Mouse (Mus musculus) MEL (cell line): ENCODE measurements at regions not wholly inside any gene's neighbourhood (a gene's known extent, or its start where the extent isn't known, plus 50 kb on each side); places are given as distances from the start of the nearest gene placed in this dataset.

Source experiments
- DNase-seq: peaks from one replicate; pipeline ENCODE4 v3.0.0; 2011; ENCODE audit warnings: low read depth, low spot score
- H3K27ac ChIP-seq: 2 replicates; pipeline ENCODE4 v1.5.1; 2012; ENCODE audit warnings: low read depth, mild to moderate bottlenecking, control low read depth, low read length, moderate library complexity; ENCODE audit not compliant: control insufficient read depth
- H3K27me3 ChIP-seq, 2 experiments: fragments of 150-350 bp in 1 of 2; sonication (generic) in 1 of 2; 2 replicates each; pipeline ENCODE4 v1.6.1; 2012; ENCODE audit warnings: low read length in 2 of 2, mild to moderate bottlenecking in 2 of 2, improper control_type of control experiment in 1 of 2, moderate library complexity in 1 of 2; ENCODE audit not compliant: insufficient read depth in 2 of 2, control insufficient read depth in 1 of 2
- H3K36me3 ChIP-seq, 2 experiments: 2 replicates each; pipeline ENCODE4 v1.6.1; 2012 to 2014; ENCODE audit warnings: low read length in 2 of 2, improper control_type of control experiment in 1 of 2, inconsistent platforms in 1 of 2, mild to moderate bottlenecking in 1 of 2; ENCODE audit not compliant: insufficient read depth in 2 of 2, control insufficient read depth in 1 of 2
- H3K4me1 ChIP-seq, 2 experiments: fragments of 150-350 bp in 1 of 2; sonication (generic) in 1 of 2; 2 replicates each; pipeline ENCODE4 v1.6.1; 2012; ENCODE audit warnings: low read length in 2 of 2, improper control_type of control experiment in 1 of 2, mild to moderate bottlenecking in 1 of 2; ENCODE audit not compliant: insufficient read depth in 2 of 2, control insufficient read depth in 1 of 2
- H3K4me3 ChIP-seq, 2 experiments: fragments of 150-350 bp in 1 of 2; sonication (generic) in 1 of 2; 2 replicates each; pipeline ENCODE4 v1.5.1; 2012; ENCODE audit warnings: low read depth in 2 of 2, low read length in 2 of 2, mild to moderate bottlenecking in 2 of 2, moderate library complexity in 2 of 2, control low read depth in 1 of 2, improper control_type of control experiment in 1 of 2; ENCODE audit not compliant: control insufficient read depth in 1 of 2, insufficient read depth in 1 of 2
- H3K79me2 ChIP-seq: 2 replicates; pipeline ENCODE4 v1.6.1; 2012; ENCODE audit warnings: mild to moderate bottlenecking, low read length, moderate library complexity; ENCODE audit not compliant: control insufficient read depth, poor library complexity, insufficient read depth
- H3K9ac ChIP-seq: 2 replicates; pipeline ENCODE4 v1.6.1; 2012; ENCODE audit warnings: low read depth, mild to moderate bottlenecking, control low read depth, low read length, moderate library complexity; ENCODE audit not compliant: control insufficient read depth, poor library complexity, severe bottlenecking
- H3K9me3 ChIP-seq: fragments of 150-350 bp; sonication (generic); replicated peaks from 2 replicates; pipeline ENCODE4 v1.6.1; 2012; ENCODE audit warnings: mild to moderate bottlenecking, low read length, improper control_type of control experiment, moderate library complexity; ENCODE audit not compliant: insufficient read depth
- BHLHE40 ChIP-seq: IDR thresholded peaks from 2 replicates; pipeline ENCODE4 v1.6.1; 2012; ENCODE audit warnings: low read depth, mild to moderate bottlenecking, inconsistent platforms, low read length, improper control_type of control experiment, borderline replicate concordance
- CHD1 ChIP-seq: IDR thresholded peaks from 2 replicates; pipeline ENCODE4 v1.6.1; 2012; ENCODE audit warnings: low read depth, mild to moderate bottlenecking, inconsistent platforms, low read length, improper control_type of control experiment
- CHD2 ChIP-seq: IDR thresholded peaks from 2 replicates; pipeline ENCODE4 v1.6.1; 2011; ENCODE audit warnings: low read length, improper control_type of control experiment
- CTCF ChIP-seq, 3 experiments: IDR thresholded peaks in 2 of 3; conservative IDR thresholded peaks in 1 of 3; 2 replicates each; pipeline ENCODE4 v1.5.1; 2011 to 2012; ENCODE audit warnings: low read length in 3 of 3, low read depth in 2 of 3, mild to moderate bottlenecking in 2 of 3, improper control_type of control experiment in 1 of 3, inconsistent platforms in 1 of 3, mixed read lengths in 1 of 3, moderate library complexity in 1 of 3; ENCODE audit not compliant: control insufficient read depth in 1 of 3, insufficient read depth in 1 of 3, poor library complexity in 1 of 3, severe bottlenecking in 1 of 3
- E2F4 ChIP-seq: IDR thresholded peaks from 2 replicates; pipeline ENCODE4 v1.6.1; 2011; ENCODE audit warnings: low read depth, low read length, improper control_type of control experiment, borderline replicate concordance
- EP300 ChIP-seq, 2 experiments: IDR thresholded peaks; 2 replicates each; pipeline ENCODE4 v1.6.1; 2011; ENCODE audit warnings: improper control_type of control experiment in 2 of 2, low read length in 2 of 2, low read depth in 1 of 2, mild to moderate bottlenecking in 1 of 2
- KAT2A ChIP-seq: conservative IDR thresholded peaks from 2 replicates; pipeline ENCODE4 v1.6.1; 2012; ENCODE audit warnings: low read depth, low read length, improper control_type of control experiment, inconsistent platforms
- MAZ ChIP-seq: IDR thresholded peaks from 2 replicates; pipeline ENCODE4 v1.6.1; 2012; ENCODE audit warnings: low read depth, mild to moderate bottlenecking, inconsistent platforms, low read length, improper control_type of control experiment
- MYB ChIP-seq: IDR thresholded peaks from 2 replicates; pipeline ENCODE4 v1.6.1; 2011; ENCODE audit warnings: mild to moderate bottlenecking, low read depth, low read length, improper control_type of control experiment
- NRF1 ChIP-seq: IDR thresholded peaks from 2 replicates; pipeline ENCODE4 v1.6.1; 2014; ENCODE audit warnings: low read depth, mild to moderate bottlenecking, inconsistent platforms, low read length, improper control_type of control experiment, moderate library complexity; ENCODE audit not compliant: poor library complexity, insufficient read depth, severe bottlenecking
- POLR2A ChIP-seq, 2 experiments: IDR thresholded peaks; 2 replicates each; pipeline ENCODE4 v1.6.1; 2011 to 2012; ENCODE audit warnings: low read length in 2 of 2, mild to moderate bottlenecking in 2 of 2, control low read depth in 1 of 2, improper control_type of control experiment in 1 of 2, low read depth in 1 of 2, moderate library complexity in 1 of 2; ENCODE audit not compliant: control insufficient read depth in 1 of 2, insufficient read depth in 1 of 2, poor library complexity in 1 of 2
- RAD21 ChIP-seq: IDR thresholded peaks from 2 replicates; pipeline ENCODE4 v1.6.1; 2011; ENCODE audit warnings: mild to moderate bottlenecking, low read depth, low read length, improper control_type of control experiment
- RCOR1 ChIP-seq: IDR thresholded peaks from 2 replicates; pipeline ENCODE4 v1.6.1; 2012; ENCODE audit warnings: low read depth, mild to moderate bottlenecking, inconsistent platforms, low read length, improper control_type of control experiment
- SIN3A ChIP-seq: IDR thresholded peaks from 2 replicates; pipeline ENCODE4 v1.6.1; 2012; ENCODE audit warnings: low read length, improper control_type of control experiment, inconsistent platforms
- SMC3 ChIP-seq: IDR thresholded peaks from 2 replicates; pipeline ENCODE4 v1.6.1; 2011; ENCODE audit warnings: low read depth, low read length, improper control_type of control experiment
- TBP ChIP-seq: IDR thresholded peaks from 2 replicates; pipeline ENCODE4 v1.8.0; 2011; ENCODE audit warnings: low read depth, low read length, improper control_type of control experiment
- UBTF ChIP-seq: IDR thresholded peaks from 2 replicates; pipeline ENCODE4 v1.6.1; 2012; ENCODE audit warnings: low read depth, mild to moderate bottlenecking, inconsistent platforms, low read length, improper control_type of control experiment, moderate library complexity, borderline replicate concordance; ENCODE audit not compliant: insufficient read depth
- USF2 ChIP-seq, 2 experiments: IDR thresholded peaks; 2 replicates each; pipeline ENCODE4 v1.6.1; 2011 to 2012; ENCODE audit warnings: improper control_type of control experiment in 2 of 2, low read length in 2 of 2, borderline replicate concordance in 1 of 2, inconsistent platforms in 1 of 2, low read depth in 1 of 2, mild to moderate bottlenecking in 1 of 2; ENCODE audit not compliant: insufficient read depth in 1 of 2
- ZC3H11A ChIP-seq: IDR thresholded peaks from 2 replicates; pipeline ENCODE4 v1.6.1; 2012; ENCODE audit warnings: low read depth, mild to moderate bottlenecking, inconsistent platforms, low read length, improper control_type of control experiment
- ZMIZ1 ChIP-seq: IDR thresholded peaks from 2 replicates; pipeline ENCODE4 v1.6.1; 2012; ENCODE audit warnings: low read depth, mild to moderate bottlenecking, inconsistent platforms, low read length, improper control_type of control experiment, moderate library complexity
- ZNF384 ChIP-seq: IDR thresholded peaks from 2 replicates; pipeline ENCODE4 v1.6.1; 2012; ENCODE audit warnings: low read depth, mild to moderate bottlenecking, inconsistent platforms, low read length, improper control_type of control experiment

GRCm38 (mm10) chr5:149857019-149857418 lies 161.5 kb upstream of the Rxfp2 start (continued):
- TF ChIP-seq RCOR1 (0 out of 2 replicates have a peak, but pooled peaks have one; percentile 8), CHD2 (peak; percentile 68), ZC3H11A (no peak), UBTF (no peak), NRF1 (no peak), E2F4 (no peak), KAT2A (no peak), SMC3 (no peak), CHD1 (no peak), MAZ (no peak), USF2 (IDR thresholded peaks at IDR 0.05; ENCODE audit: borderline replicate concordance in 1 of 2, insufficient read depth in 1 of 2, low read depth in 1 of 2, low read length in 2 of 2) (no peak), SIN3A (peak; percentile 46; the same call in 1 of the 2 replicates), MYB (no peak), EP300 (IDR thresholded peaks at IDR 0.05; ENCODE audit: low read depth in 1 of 2, low read length in 2 of 2) (peak; percentile 65 to 66), POLR2A (IDR thresholded peaks at IDR 0.05; ENCODE audit: control insufficient read depth in 1 of 2, insufficient read depth in 1 of 2, low read depth in 1 of 2, low read length in 2 of 2, poor library complexity in 1 of 2) (no peak), CTCF (IDR thresholded peaks at IDR 0.05 in 2 of 3, conservative IDR thresholded peaks at IDR 0.05 in 1 of 3; ENCODE audit: control insufficient read depth in 1 of 3, insufficient read depth in 1 of 3, low read depth in 2 of 3, low read length in 3 of 3, poor library complexity in 1 of 3, severe bottlenecking in 1 of 3) (no peak), ZNF384 (no peak)

- no peak overlapping the region for H3K27ac ChIP-seq
- no peaks in the 10 kb centered on the region for H3K9me3 ChIP-seq
- peaks cover 0 to 5% of the 10 kb centered on the region in 2 experiments; a peak in 2 of 4 replicates for H3K36me3 ChIP-seq
- TF ChIP-seq RAD21, result peak; percentile 55
- no peak for TF ChIP-seq ZMIZ1
- peak; percentile 66 for TF ChIP-seq SMC3
- peak; percentile 79 to 90 (median 88) for TF ChIP-seq CTCF (IDR thresholded peaks at IDR 0.05 in 2 of 3, conservative IDR thresholded peaks at IDR 0.05 in 1 of 3; ENCODE audit: control insufficient read depth in 1 of 3, insufficient read depth in 1 of 3, low read depth in 2 of 3, low read length in 3 of 3, poor library complexity in 1 of 3, severe bottlenecking in 1 of 3)
- TF ChIP-seq ZC3H11A, result peak; percentile 26; the same call in 1 of the 2 replicates
- no peak for TF ChIP-seq TBP
- peak; percentile 53 for TF ChIP-seq BHLHE40
- peak; percentile 77 for TF ChIP-seq MAZ
- H3K27me3 ChIP-seq, result no peaks in the 10 kb centered on the region
- no peak overlapping the region for H3K4me3 ChIP-seq
- peak; percentile 40 for DNase-seq
- H3K79me2 ChIP-seq, result no peaks in the 10 kb centered on the region
- no peak overlapping the region for H3K9ac ChIP-seq
- peaks cover 5 to 8% of the 10 kb centered on the region in 2 experiments for H3K4me1 ChIP-seq
These were observed 156.9 kb upstream of the Rxfp2 start for GRCm38 (mm10) chr5:149861489-149861962.
